Mouse (Mus musculus) forebrain, embryonic 11.5 days (tissue): Measurements from ENCODE around the gene Mapkbp1. TPM values are rescaled to one million over a fixed set of nuclear protein-coding genes. Genes with fewer than 3 reads are reported as not detected.

Source experiments
- ATAC-seq: fragments of 200-750 bp; cut with Nextera tagmentation; replicated peaks from 2 replicates; pipeline ENCODE4 v1.8.0; 2017; ENCODE audit warnings: moderate TSS enrichment; ENCODE audit not compliant: low FRiP score
- DNase-seq: peaks from one replicate; pipeline ENCODE4 v3.0.0-alpha.2; 2017; ENCODE audit warnings: low spot score
- H3K27ac ChIP-seq: fragments of 300-500 bp; sonication (generic); 2 replicates; pipeline ENCODE4 v1.5.1; 2014; ENCODE audit warnings: low read depth, low read length
- H3K27me3 ChIP-seq: fragments of 300-500 bp; sonication (generic); 2 replicates; pipeline ENCODE4 v1.6.1; 2014; ENCODE audit warnings: mild to moderate bottlenecking, low read length, mixed read lengths; ENCODE audit not compliant: control insufficient read depth, insufficient read depth
- H3K36me3 ChIP-seq: fragments of 300-500 bp; sonication (generic); 2 replicates; pipeline ENCODE4 v1.6.1; 2014; ENCODE audit warnings: mild to moderate bottlenecking, low read length, moderate library complexity, mixed read lengths; ENCODE audit not compliant: control insufficient read depth, insufficient read depth
- H3K4me1 ChIP-seq: fragments of 300-500 bp; sonication (generic); replicated peaks from 2 replicates; pipeline ENCODE4 v1.6.1; 2014; ENCODE audit warnings: low read length, mixed read lengths; ENCODE audit not compliant: control insufficient read depth, insufficient read depth
- H3K4me2 ChIP-seq: fragments of 300-500 bp; sonication (generic); 2 replicates; pipeline ENCODE4 v1.6.1; 2014; ENCODE audit warnings: low read depth, mild to moderate bottlenecking, low read length, moderate library complexity, mixed read lengths; ENCODE audit not compliant: severe bottlenecking
- H3K4me3 ChIP-seq: fragments of 300-500 bp; sonication (generic); 2 replicates; pipeline ENCODE4 v1.5.1; 2014; ENCODE audit warnings: low read depth, low read length
- H3K9ac ChIP-seq: fragments of 300-500 bp; sonication (generic); 2 replicates; pipeline ENCODE4 v1.6.1; 2014; ENCODE audit warnings: low read length
- H3K9me3 ChIP-seq: fragments of 300-500 bp; sonication (generic); 2 replicates; pipeline ENCODE4 v1.6.1; 2016; ENCODE audit warnings: low read length, mixed read lengths; ENCODE audit not compliant: control insufficient read depth
- WGBS: fragments of 180-500 bp; shearing (Covaris S2); extraction: QIAGEN DNeasy Blood & Tissue Kit; methylation state at CpG from one replicate; pipeline ENCODE4 v1.1.7; 2014; 5-methylcytosine and 5-hydroxymethylcytosine counted together
- polyA plus RNA-seq: library from polyadenylated mRNA; unstranded; fragments of >200 nt; fragmentation: Nextera tagmentation; extraction: Ambion mirVana; gene quantifications from 2 replicates; pipeline ENCODE4 v1.2.1, GENCODE M21; 2014

Gene Mapkbp1
- polyA plus RNA-seq, result 3.9 and 5.3 TPM in 2 replicates

DNA sequence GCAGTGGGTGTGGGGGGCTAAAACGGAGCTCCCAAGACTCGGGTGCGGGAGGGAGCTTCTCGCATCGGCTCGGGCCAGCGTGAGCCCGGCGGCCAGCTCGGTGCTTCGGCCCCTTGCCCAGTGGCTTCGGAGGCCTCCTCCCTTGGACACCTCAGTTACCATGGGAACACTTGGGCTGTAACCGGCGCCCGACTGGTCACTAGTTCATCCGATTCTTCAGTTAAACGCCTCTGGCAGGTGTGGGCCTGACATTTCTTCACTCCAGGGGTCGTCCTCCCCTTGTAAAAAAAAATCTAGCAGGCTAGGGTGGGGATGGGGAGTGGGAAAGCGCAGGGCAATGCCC lies at the start of gene Mapkbp1:
Gene Mapkbp1 (plus strand): TSS at position 163 of the 343 bp plus-strand sequence.
- Histone ChIP-seq H3K9ac (peak within 1 kb of the TSS; percentile 64), H3K27me3 (no peaks in the 10 kb centered on the region), H3K27ac (no peak within 1 kb of the TSS), H3K9me3 (no peaks in the 10 kb centered on the region), H3K4me2 (peak within 1 kb of the TSS; percentile 51), H3K36me3 (no peaks in the 10 kb centered on the region; the same call in 1 of the 2 replicates), H3K4me1 (no peaks in the 10 kb centered on the region; the same call in 1 of the 2 replicates), H3K4me3 (peak within 1 kb of the TSS; percentile 60)
- WGBS, result under 1% methylated on average over 19 of the region's 19 CpGs
- DNase-seq (no peak), ATAC-seq (peak; percentile 83)

DNA sequence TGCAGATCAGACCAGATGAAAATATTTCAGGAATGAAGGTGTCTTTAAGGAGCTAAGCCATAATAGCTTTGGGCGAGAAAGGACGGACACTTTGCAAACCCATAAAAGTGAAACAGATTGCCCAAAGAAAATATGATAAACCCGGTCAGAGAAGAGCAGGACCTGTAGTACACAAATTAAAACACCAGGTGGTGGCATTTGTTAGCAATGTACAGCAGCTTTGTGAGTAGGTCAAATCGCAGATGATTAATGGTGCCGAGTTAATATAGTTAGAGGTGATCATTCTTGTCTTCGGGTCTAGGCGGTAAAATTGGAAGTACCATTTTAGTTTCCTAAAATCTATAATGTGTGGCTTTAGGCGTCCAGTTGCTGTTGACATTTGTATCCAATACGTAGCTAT lies 1.9 kb upstream of the Mapkbp1 start:
- H3K36me3 ChIP-seq, result no peaks in the 10 kb centered on the region; the same call in 1 of the 2 replicates
- ATAC-seq (no peak), DNase-seq (no peak)
- no peaks in the 10 kb centered on the region; the same call in 1 of the 2 replicates for H3K4me1 ChIP-seq
- no peak overlapping the region for H3K4me3 ChIP-seq
- no peak overlapping the region for H3K4me2 ChIP-seq
- no peaks in the 10 kb centered on the region for H3K9me3 ChIP-seq
- H3K9ac ChIP-seq, result no peak overlapping the region
- no peak overlapping the region for H3K27ac ChIP-seq
- WGBS, result 54% methylated on average over 9 of the region's 9 CpGs
- H3K27me3 ChIP-seq, result no peaks in the 10 kb centered on the region

DNA sequence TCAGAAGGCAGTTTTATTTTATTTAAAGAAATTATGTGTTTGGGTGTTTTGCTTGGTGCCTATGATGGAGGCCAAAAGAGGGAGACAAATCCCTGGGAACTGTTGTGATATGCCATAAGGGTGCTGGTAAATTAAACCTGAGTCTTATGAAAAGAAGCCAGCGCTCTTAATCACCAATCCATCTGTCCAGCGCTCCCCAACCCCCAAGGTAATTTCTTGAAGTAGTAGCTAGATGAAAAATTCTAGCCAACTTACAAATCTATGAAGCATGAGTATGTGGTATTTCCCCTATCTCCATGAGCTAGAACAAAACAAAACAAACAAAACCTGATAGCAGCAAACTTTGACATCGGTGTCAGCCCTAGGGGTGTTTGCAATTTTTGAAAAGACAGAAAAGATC lies 1.2 kb upstream of the Mapkbp1 start:
- Histone ChIP-seq H3K27ac (no peak overlapping the region), H3K9ac (no peak overlapping the region), H3K4me1 (no peaks in the 10 kb centered on the region; the same call in 1 of the 2 replicates), H3K4me3 (no peak overlapping the region), H3K36me3 (no peaks in the 10 kb centered on the region; the same call in 1 of the 2 replicates), H3K9me3 (no peaks in the 10 kb centered on the region), H3K27me3 (no peaks in the 10 kb centered on the region), H3K4me2 (no peak overlapping the region)
- no peak for DNase-seq
- WGBS, result 86% methylated on average over 3 of the region's 3 CpGs
- ATAC-seq, result no peak

DNA sequence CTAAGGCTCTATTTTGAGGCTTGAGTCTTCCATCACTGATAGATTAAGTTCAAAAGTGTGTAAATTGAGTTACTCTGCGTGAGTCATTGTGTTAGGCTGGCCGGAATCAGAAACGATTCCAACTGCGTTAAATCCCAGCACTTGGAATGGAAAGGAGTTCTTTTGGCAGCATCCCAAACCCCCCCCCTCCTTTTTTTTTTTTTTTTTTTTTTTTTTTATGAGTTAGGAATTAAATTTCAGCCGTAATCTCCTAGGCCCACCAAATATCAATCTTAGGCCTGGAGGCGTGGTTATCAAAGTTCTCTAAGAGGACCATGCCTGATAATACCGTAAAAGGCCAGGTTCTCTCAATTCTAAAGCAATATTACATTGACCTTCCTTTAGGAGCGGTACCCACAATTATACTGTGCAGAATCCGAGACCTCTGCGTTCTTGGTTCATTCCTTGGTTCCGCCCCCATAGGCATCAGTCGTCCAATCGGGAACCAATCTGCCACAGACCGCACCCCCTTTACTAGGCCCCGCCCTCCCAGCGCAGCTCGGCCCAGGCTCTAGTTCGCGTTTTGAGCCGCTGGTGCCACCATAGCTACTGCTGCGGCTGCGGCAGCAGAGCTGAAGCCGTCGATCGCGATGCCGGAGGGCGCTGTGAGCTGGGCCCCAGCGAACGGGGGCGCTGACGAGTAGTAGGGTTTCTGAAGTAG lies 512 bp upstream of the Mapkbp1 start:
- peak overlapping the region; percentile 60 for H3K4me3 ChIP-seq
- no peaks in the 10 kb centered on the region; the same call in 1 of the 2 replicates for H3K4me1 ChIP-seq
- no peaks in the 10 kb centered on the region for H3K9me3 ChIP-seq
- WGBS, result 4% methylated on average over 32 of the region's 32 CpGs
- peak; percentile 98 for DNase-seq
- ATAC-seq, result peak; percentile 98
- peak overlapping the region; percentile 51 for H3K4me2 ChIP-seq
- H3K27ac ChIP-seq, result no peak overlapping the region
- H3K36me3 ChIP-seq, result no peaks in the 10 kb centered on the region; the same call in 1 of the 2 replicates
- H3K9ac ChIP-seq, result peak overlapping the region; percentile 64
- H3K27me3 ChIP-seq, result no peaks in the 10 kb centered on the region

DNA sequence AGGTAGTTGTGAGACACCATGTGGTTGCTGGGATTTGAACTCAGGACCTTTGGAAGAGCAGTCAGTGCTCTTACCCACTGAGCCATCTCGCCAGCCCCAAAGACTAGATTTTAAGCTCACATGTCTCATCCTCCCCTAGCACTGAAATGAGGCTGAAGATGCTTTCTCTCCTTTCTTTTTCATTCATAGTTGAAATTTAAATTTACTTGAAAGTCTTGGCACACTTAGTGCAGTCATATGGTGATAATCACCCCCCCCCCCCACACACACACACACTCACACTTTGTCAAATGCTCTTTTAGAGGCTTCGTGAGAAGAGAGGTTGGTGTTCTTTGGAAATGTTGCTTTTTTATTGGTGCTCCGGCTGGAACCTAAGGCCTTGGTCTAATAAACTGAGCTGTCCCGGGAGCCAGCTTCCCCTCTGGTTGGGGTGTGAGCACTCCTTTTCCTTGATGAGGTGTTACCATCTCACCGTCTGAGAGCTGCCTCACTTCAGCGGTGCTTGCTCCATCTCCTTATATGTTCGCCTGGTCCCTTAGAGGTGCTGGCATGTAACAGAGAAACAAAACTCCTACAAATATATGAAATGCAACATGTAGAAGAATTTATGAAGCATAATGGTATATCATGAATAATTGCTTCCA lies 8.0 kb downstream of the Mapkbp1 start:
- Histone ChIP-seq H3K4me1 (no peaks in the 10 kb centered on the region), H3K27ac (no peak overlapping the region), H3K27me3 (no peaks in the 10 kb centered on the region), H3K4me2 (no peak overlapping the region), H3K9ac (no peak overlapping the region), H3K4me3 (no peak overlapping the region), H3K9me3 (no peaks in the 10 kb centered on the region), H3K36me3 (no peaks in the 10 kb centered on the region)
- 92% methylated on average over 7 of the region's 7 CpGs for WGBS
- DNase-seq (no peak), ATAC-seq (no peak)

DNA sequence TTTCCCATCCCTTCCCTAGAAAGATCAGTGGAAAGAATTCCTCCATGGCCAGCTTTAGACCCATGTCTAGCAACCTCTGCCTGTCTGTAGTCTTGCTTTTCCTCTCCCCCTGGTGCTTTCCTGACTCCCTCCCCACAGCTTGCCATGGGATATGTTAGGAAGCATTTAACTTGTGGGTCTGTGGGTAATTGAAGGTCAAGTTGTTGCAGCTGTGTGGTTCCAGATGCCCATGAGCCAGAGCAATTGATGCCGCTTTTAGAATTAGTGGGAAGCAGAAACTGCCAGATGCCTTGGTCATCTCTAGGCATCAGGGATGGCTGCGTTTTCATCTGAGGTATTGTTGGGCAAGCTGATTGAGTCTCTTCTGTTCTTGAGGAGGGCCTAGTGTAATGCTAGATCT lies 9.1 kb downstream of the Mapkbp1 start:
- Histone ChIP-seq H3K9me3 (no peaks in the 10 kb centered on the region), H3K27ac (no peak overlapping the region), H3K4me3 (no peak overlapping the region), H3K9ac (no peak overlapping the region), H3K4me2 (no peak overlapping the region), H3K36me3 (no peaks in the 10 kb centered on the region), H3K4me1 (no peaks in the 10 kb centered on the region), H3K27me3 (no peaks in the 10 kb centered on the region)
- DNase-seq (no peak), ATAC-seq (no peak)
- WGBS, result 77% methylated on average over 2 of the region's 2 CpGs

DNA sequence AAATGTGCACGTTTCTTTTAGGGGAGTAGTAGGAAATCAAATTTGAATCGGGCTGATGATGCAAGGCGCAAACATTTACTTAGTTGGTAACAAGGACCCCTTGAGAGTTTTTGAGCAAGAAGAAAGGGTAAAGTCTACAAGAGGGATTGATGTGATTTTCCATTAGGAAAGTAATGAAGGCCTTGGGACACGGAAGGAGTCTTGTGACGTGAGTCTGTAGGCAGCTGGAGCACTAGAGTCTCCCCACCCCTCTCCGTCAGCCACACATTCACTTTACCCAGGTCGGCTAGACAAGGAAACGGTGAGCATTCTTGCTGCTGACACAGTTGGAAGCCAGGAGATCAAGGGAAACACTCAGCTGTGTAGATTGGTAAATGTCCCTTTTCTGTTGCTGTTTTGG lies 13.4 kb downstream of the Mapkbp1 start:
- DNase-seq, result no peak
- no peak overlapping the region for H3K4me2 ChIP-seq
- no peak overlapping the region for H3K4me3 ChIP-seq
- H3K27ac ChIP-seq, result no peak overlapping the region
- H3K27me3 ChIP-seq, result no peaks in the 10 kb centered on the region
- WGBS, result 74% methylated on average over 8 of the region's 8 CpGs
- H3K36me3 ChIP-seq, result no peaks in the 10 kb centered on the region
- no peak overlapping the region for H3K9ac ChIP-seq
- no peaks in the 10 kb centered on the region for H3K4me1 ChIP-seq
- ATAC-seq, result no peak
- H3K9me3 ChIP-seq, result no peaks in the 10 kb centered on the region

DNA sequence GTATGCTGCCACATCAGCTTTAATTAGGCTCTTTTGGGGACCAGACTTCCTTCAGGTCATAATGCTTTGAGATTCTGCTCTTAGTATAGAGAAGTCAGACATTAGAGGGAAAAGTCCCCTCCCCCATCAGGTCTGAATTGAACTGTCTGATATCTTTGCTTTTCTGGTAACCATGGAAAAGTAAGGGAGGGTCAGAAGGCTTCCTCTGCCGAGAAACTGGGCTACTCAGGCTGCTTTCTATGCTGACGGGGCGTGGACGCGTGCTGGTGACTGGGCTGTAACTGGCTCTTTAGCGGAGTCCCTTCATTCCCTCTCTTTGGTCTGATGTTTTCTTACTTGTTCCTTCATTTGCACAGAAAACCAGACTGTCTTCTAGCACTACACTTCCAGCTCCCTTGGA lies 13.9 kb downstream of the Mapkbp1 start:
- 79% methylated on average over 6 of the region's 6 CpGs for WGBS
- no peaks in the 10 kb centered on the region for H3K4me1 ChIP-seq
- H3K36me3 ChIP-seq, result no peaks in the 10 kb centered on the region
- no peak overlapping the region for H3K9ac ChIP-seq
- DNase-seq (no peak), ATAC-seq (no peak)
- no peak overlapping the region for H3K4me2 ChIP-seq
- H3K27ac ChIP-seq, result no peak overlapping the region
- H3K9me3 ChIP-seq, result no peaks in the 10 kb centered on the region
- H3K4me3 ChIP-seq, result no peak overlapping the region
- no peaks in the 10 kb centered on the region for H3K27me3 ChIP-seq

DNA sequence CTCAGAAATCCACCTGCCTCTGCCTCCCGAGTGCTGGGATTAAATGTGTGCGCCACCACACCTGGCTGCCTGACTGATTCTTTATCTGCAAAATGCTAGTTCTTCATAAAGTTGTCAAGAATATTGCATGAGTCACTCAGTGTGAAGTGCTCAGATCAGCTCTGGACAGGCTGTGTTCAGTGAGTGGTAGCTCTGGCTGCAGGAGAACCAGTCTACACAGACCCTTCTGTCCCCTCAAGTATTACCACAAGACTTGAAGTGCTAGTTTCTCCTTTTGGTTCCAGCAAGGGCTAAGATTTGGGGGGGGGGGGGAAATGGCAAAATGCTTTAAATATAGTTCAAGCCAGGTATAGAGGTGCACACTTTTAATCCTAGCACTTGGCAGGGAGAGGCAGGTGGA lies 14.9 kb downstream of the Mapkbp1 start:
- DNase-seq (no peak), ATAC-seq (no peak)
- no peak overlapping the region for H3K4me2 ChIP-seq
- H3K4me1 ChIP-seq, result no peaks in the 10 kb centered on the region
- H3K27ac ChIP-seq, result no peak overlapping the region
- 98% methylated on average over 2 of the region's 2 CpGs for WGBS
- no peak overlapping the region for H3K4me3 ChIP-seq
- H3K27me3 ChIP-seq, result no peaks in the 10 kb centered on the region
- no peaks in the 10 kb centered on the region for H3K9me3 ChIP-seq
- no peaks in the 10 kb centered on the region for H3K36me3 ChIP-seq
- H3K9ac ChIP-seq, result no peak overlapping the region
